Mouse (Mus musculus): Measurements from ENCODE around the gene Rpl13a.

DNA sequence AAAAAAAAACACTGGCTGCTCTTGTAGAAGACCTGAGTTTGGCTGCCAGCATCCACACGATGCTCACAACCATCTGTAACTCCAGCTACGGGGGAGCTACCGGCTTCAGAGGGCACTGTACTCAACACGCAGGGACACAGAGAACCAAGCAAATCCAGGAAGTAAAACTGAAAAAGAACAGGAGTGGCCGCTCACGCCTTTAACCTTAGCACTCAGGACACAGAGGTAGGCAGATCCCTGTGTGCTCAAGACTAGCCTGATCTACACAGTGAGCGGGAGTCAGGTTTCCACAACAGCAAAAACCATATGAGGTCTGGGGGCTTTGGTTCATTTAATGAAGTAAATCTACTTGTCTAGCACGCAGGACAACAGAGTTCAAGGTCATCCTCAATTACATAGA is 23.1 kb downstream of the Rpl13a start:
- no peak for TF ChIP-seq CTCF (IDR thresholded peaks at IDR 0.05; ENCODE audit: low read depth, low read length)
- no peak for TF ChIP-seq POLR2A (IDR thresholded peaks at IDR 0.05; ENCODE audit: borderline replicate concordance, low read depth, low read length)

Measured in bone marrow macrophage, adult 2 months (primary cell).